Mouse (Mus musculus) cerebellum, adult 2 months (tissue): ENCODE results near the gene Twf2. TPM values are rescaled to one million over a fixed set of nuclear protein-coding genes. Genes with fewer than 3 reads are reported as not detected.

ENCODE experiments used
- DNase-seq, 2 experiments: peaks; one replicate each; pipeline ENCODE4 v3.0.0; 2021
- H3K27ac ChIP-seq: fragments of 200-500 bp; 2 replicates; pipeline ENCODE4 v1.5.1; 2012; ENCODE audit warnings: low read length, control low read depth, inconsistent platforms; ENCODE audit not compliant: insufficient read depth
- H3K27me3 ChIP-seq: fragments of 200-500 bp; 2 replicates; pipeline ENCODE4 v1.6.1; 2012; ENCODE audit warnings: inconsistent platforms, mild to moderate bottlenecking, low read length, moderate library complexity; ENCODE audit not compliant: control insufficient read depth, insufficient read depth
- H3K4me1 ChIP-seq: fragments of 200-500 bp; 2 replicates; pipeline ENCODE4 v1.6.1; 2011; ENCODE audit warnings: low read length; ENCODE audit not compliant: control insufficient read depth, insufficient read depth
- H3K4me3 ChIP-seq: fragments of 200-500 bp; replicated peaks from 2 replicates; pipeline ENCODE3; 2011; ENCODE audit warnings: mild to moderate bottlenecking, low read depth, low read length, control low read depth; ENCODE audit not compliant: insufficient read depth
- CTCF ChIP-seq: fragments of 200-500 bp; IDR thresholded peaks from 2 replicates; pipeline ENCODE4 v1.5.1; 2011; ENCODE audit warnings: low read depth, mild to moderate bottlenecking, control low read depth, low read length, moderate library complexity, borderline replicate concordance; ENCODE audit not compliant: insufficient read depth
- POLR2A ChIP-seq: fragments of 200-500 bp; IDR thresholded peaks from 2 replicates; pipeline ENCODE4 v1.6.1; 2011; ENCODE audit warnings: low read length, control low read depth, borderline replicate concordance; ENCODE audit not compliant: insufficient read depth
- WGBS: fragments of 180-500 bp; shearing (Covaris S2); methylation state at CpG from one replicate; pipeline ENCODE4 v1.1.7; 2018; 5-methylcytosine and 5-hydroxymethylcytosine counted together
- polyA plus RNA-seq: library from polyadenylated mRNA; depleted of rRNA; stranded (reverse); fragments of >200 nt; gene quantifications from 2 replicates; pipeline ENCODE4 v1.2.3, GENCODE M21; 2012

The Twf2 gene
- polyA plus RNA-seq, 1 experiment: 54.7 TPM

GRCm38 (mm10) chr9:106208181-106208580, 5.3 kb downstream of the Twf2 start:
- Histone ChIP-seq H3K4me3 (no peak overlapping the region), H3K27me3 (no peaks in the 10 kb centered on the region), H3K4me1 (peaks cover 43% of the 10 kb centered on the region), H3K27ac (no peak overlapping the region)
- 79% methylated on average over 5 of the region's 5 CpGs for WGBS
- TF ChIP-seq CTCF (no peak), POLR2A (no peak)
- no peak for DNase-seq

GRCm38 (mm10) chr9:106209954-106210353, 7.0 kb downstream of the Twf2 start:
- TF ChIP-seq CTCF: no peak
- no peak for TF ChIP-seq POLR2A
- WGBS: 19% methylated on average over 4 of the region's 4 CpGs
- DNase-seq: peak in 1 of 2 experiments; percentile 38
- Histone ChIP-seq H3K27ac (no peak overlapping the region), H3K4me3 (no peak overlapping the region), H3K4me1 (peaks cover 35% of the 10 kb centered on the region), H3K27me3 (no peaks in the 10 kb centered on the region)

GRCm38 (mm10) chr9:106210853-106211609, 8.1 kb downstream of the Twf2 start:
- no peaks in the 10 kb centered on the region for H3K27me3 ChIP-seq
- no peak overlapping the region for H3K27ac ChIP-seq
- TF ChIP-seq POLR2A: no peak
- no peak for TF ChIP-seq CTCF
- DNase-seq: no peak
- peaks cover 29% of the 10 kb centered on the region for H3K4me1 ChIP-seq
- WGBS: 82% methylated on average over 9 of the region's 9 CpGs
- H3K4me3 ChIP-seq: no peak overlapping the region

- TF ChIP-seq POLR2A (no peak), CTCF (peak; percentile 100)
- H3K4me3 ChIP-seq: peak overlapping the region; percentile 43
- 14% methylated on average over 37 of the region's 37 CpGs for WGBS
These were observed 9.0 kb downstream of the Twf2 start for GRCm38 (mm10) chr9:106211680-106212593.

GRCm38 (mm10) chr9:106212594-106212981, 9.7 kb downstream of the Twf2 start:
- whole genome bisulfite sequencing: 80% methylated on average over 12 of the region's 12 CpGs
- Histone ChIP-seq H3K27me3 (no peaks in the 10 kb centered on the region), H3K4me1 (peaks cover 18% of the 10 kb centered on the region; the same call in 1 of the 2 replicates), H3K27ac (no peak overlapping the region), H3K4me3 (no peak overlapping the region)
- TF ChIP-seq POLR2A: no peak
- TF ChIP-seq CTCF: no peak
- no peak for DNase-seq

More at GRCm38 (mm10) chr9:106211680-106212593, 9.0 kb downstream of the Twf2 start:
- peak overlapping the region; percentile 32; the same call in 1 of the 2 replicates for H3K27ac ChIP-seq
- H3K4me1 ChIP-seq: peaks cover 20% of the 10 kb centered on the region
- no peaks in the 10 kb centered on the region for H3K27me3 ChIP-seq
- DNase-seq: peak; percentile 82 to 88

- no peak for DNase-seq
- WGBS: 81% methylated on average over 6 of the region's 6 CpGs
- no peak for TF ChIP-seq POLR2A
- TF ChIP-seq CTCF: no peak
These were observed 12.6 kb downstream of the Twf2 start for GRCm38 (mm10) chr9:106215341-106216125.

GRCm38 (mm10) chr9:106216971-106217370, 14.1 kb downstream of the Twf2 start:
- no peak for DNase-seq
- no peak overlapping the region for H3K4me3 ChIP-seq
- no peak overlapping the region for H3K27ac ChIP-seq
- H3K4me1 ChIP-seq: peaks cover 3% of the 10 kb centered on the region; the same call in 1 of the 2 replicates
- TF ChIP-seq POLR2A: no peak
- no peak for TF ChIP-seq CTCF
- WGBS: 84% methylated on average over 7 of the region's 7 CpGs
- no peaks in the 10 kb centered on the region for H3K27me3 ChIP-seq

More at GRCm38 (mm10) chr9:106215341-106216125, 12.6 kb downstream of the Twf2 start:
- Histone ChIP-seq H3K4me1 (peaks cover 9% of the 10 kb centered on the region; the same call in 1 of the 2 replicates), H3K4me3 (no peak overlapping the region), H3K27me3 (no peaks in the 10 kb centered on the region), H3K27ac (no peak overlapping the region)
